Mouse (Mus musculus) layer of hippocampus, postnatal 25 days (tissue): Measurements from ENCODE around the gene Btbd11. TPM values are rescaled to one million over a fixed set of nuclear protein-coding genes. Genes with fewer than 3 reads are reported as not detected.

Experiments used
- DNase-seq, 2 experiments: peaks; one replicate each; pipeline ENCODE4 v3.0.0; 2022; ENCODE audit warnings: mixed read lengths in 2 of 2, low spot score in 1 of 2; ENCODE audit errors: extremely low spot score in 1 of 2
- total RNA-seq, 2 experiments: library from RNA; stranded (reverse); gene quantifications; 2 replicates each; pipeline ENCODE4 v1.2.3; 2021

Gene Btbd11
- total RNA-seq, 2 experiments from 2014 or later, result 17.4 to 20.7 TPM

DNA sequence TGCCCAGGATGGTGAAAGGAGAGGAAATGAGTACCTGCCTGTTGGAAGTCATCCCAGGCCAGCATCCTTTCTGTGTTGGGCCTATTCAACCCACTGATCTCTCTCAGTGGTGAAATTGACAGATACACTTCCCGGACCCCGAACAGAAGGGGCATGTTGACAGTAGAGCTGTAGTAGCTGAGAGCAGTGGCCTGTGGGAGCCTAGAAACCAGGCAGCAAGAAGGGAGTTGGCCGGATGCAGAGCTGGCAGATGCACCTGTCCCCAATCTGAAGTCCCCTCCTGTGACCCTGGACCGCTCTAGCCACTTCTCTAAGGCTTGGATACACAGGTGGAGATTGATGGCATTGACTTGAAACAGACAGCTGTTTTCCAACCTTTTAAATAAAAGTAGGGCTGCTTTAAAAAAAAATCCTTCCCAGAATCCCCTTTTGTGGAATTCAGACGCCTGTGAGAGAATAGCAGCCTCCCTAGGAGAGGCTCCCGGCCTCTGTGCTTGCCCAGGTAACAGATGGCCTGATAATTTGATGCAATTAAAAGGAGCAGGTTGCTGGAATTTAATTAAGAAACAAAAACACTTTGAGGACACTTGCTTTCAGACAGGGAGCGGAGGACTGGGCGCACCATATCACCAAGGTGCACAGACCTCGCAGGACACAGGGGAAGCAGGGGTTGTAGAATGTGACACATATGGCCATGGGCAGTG, 89.2 kb downstream of the Btbd11 start:
- no peak for DNase-seq

DNA sequence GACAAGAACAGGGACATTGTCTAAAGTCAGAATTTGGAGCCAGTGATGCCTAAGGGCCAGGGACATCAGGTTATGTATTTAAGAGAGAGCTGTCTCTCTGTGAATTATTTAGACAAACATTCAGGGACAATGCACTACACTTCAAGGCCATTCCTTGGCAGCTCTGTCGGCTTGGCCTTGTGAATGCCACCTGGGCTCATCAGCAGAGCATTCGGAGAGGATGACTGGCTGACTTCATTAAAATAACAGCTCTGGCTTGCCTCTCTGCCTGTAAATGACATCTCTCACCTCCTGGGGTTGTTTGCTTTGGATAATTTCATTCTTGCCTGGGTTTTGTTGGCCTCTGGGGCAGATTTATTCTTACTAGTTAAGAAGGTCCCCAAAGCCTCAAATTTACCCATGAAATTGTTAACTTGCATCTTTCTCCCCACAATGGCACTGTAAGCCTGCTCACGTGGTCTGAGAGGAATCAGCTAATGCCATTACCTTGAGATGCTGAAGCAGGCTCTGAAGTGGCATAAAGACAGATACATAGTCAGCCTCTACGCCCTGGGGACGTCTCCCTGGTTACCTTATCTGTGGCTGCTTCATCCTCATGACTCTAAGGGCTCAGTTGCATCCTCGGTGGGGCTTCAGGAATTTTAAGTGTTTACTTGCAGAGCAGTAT, 93.5 kb downstream of the Btbd11 start:
- no peak for DNase-seq

DNA sequence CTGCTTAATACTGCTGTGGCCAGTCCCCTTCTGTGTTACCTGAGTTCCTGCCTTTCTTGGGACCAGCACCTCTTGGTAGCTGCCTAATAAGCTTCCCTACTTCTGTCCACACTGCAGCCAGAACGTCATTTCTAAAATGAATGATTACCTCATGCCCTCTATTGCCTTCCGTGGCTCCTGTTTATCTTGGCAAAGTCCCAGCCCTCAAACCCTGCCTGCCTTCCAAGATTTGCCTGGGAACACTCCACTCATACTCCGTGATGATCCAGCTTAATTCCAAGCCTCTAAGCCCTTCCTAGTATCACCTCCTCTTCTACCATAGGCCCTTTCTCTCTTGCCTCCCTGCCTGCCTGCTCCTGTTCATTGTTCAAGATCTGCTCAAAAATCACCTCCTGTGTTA, 94.5 kb downstream of the Btbd11 start:
- no peak for DNase-seq

DNA sequence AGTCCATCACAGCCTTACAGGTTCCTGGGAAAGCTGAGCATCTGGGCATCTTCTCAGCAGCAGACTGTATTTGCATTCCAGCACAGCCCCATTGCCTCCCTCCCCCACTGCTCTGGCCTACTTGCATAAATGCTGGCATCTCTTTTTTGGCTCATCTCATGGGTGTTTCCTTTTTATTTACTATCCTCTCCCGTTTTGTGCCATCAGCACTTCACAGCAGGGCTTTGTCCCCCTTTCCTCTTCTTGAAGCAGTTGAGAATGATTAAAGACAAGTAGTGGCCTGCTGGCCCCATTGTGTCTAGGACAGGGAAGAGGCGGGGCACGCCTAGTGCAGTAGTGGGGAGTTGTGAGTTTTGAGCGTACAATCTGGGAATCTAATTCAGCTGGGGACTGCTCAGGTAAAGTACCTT, 95.5 kb downstream of the Btbd11 start:
- no peak for DNase-seq

DNA sequence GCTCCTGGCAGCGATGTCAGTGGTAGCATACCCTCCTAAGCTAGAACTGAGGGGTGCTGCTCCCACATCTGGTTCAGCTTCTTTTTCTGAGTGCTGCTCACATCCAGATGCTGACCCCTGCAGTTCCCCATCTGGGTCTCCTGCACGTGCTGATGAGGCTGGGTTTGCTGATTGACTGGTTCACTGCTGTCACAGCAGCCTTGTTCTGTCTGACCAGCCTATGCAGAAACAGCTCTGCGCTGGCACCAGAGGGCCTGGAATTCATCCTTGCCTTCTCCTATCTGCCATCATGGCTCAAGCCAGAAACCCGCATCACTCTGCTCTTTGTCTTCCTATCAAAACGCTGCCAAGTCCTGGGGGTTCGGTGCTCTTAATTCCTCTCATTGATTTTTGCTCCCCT, 95.9 kb downstream of the Btbd11 start:
- no peak for DNase-seq

DNA sequence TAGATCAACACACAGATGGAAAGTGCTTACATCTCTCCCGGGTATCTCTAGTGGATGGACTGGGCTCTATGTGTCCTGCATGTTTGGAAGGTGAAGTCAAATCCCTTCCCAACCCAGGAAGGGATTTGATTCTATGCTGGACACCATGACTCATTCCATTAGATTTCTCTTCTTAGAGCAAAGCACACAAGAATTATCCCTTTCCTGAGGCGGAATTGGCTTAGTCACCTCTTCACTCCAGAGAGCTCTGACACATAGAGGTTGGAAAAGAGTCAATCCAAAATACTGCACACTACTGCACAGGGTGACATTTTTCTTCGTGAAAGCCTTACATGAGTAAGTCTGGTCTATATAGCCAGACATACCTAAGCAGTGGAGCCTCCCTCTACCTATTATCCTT, 99.8 kb downstream of the Btbd11 start:
- no peak for DNase-seq

DNA sequence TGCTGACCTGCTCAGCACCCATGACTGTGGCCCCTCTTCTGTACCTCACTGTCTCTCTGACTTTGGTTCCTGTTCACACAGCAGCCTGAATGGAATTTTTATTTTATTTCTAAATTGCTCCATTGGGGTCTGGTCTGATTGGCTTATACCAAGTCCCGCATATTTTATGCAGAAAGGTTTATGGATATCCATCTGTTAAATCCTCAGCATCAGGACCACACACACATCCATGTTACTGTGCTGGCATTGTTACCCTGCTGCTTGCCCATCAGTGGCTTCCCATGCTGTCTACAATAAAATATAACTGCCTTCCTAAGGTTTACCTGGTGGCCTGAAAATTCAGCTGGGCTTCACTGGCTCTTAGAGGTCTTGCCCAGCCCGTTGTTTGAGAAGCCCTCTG, 106.0 kb downstream of the Btbd11 start:
- no peak for DNase-seq

DNA sequence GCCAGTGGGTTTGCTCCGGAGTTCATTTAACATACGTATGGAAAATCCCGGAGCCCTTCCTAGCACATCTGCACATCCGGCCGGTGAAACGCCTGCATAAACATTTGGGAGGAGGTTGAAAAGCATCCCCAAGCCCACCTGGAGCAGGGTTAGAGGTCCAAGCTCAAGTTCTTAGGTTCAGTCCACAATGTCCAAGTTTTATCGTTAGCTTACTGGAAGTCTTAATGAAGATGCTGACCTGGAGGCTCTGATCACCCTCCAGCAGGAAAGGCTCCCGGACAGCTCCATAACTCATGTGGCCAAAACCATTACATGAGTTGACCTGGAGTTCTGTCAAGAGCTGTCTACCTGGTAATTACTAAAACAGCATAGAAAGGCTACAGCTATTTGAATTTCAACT, 109.7 kb downstream of the Btbd11 start:
- DNase-seq, result no peak

DNA sequence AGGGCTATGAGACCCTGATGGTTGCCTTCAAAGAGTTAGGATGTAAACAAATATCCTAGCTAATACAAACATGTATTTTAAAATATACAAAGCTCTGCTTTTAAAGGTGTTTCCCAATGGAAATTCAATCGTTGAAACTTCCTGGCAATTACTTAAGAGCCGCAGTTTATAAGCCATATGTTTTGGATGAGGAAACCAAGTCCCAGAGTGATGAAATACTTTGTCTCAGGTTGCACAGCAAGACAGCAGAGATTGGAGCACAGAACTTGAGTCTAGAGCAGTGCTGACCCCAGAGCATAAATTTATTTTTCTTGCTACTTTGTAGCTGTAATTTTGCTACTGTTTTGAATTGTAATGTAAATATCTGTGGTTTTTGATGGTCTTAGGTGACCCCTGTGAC, 110.4 kb downstream of the Btbd11 start:
- no peak for DNase-seq

DNA sequence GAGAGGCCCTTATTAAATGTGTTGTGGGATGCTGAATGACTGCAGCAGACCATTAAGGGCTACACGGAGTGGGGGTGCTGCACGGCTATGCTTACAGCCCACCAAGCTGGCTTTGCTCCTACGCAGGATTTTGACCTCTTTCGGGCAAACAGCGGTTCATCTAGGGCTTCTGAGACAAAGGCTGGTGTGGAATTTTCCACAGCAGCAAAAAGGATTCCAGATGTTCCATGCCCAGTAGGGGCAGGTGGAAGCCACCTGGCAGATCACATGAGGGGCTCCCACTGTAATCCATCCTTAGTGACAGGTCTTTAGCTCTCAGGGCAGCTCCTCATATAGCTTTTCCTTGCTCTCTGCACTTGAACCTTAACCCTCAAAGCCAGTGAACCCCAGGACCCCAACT, 111.3 kb downstream of the Btbd11 start:
- DNase-seq, result no peak

DNA sequence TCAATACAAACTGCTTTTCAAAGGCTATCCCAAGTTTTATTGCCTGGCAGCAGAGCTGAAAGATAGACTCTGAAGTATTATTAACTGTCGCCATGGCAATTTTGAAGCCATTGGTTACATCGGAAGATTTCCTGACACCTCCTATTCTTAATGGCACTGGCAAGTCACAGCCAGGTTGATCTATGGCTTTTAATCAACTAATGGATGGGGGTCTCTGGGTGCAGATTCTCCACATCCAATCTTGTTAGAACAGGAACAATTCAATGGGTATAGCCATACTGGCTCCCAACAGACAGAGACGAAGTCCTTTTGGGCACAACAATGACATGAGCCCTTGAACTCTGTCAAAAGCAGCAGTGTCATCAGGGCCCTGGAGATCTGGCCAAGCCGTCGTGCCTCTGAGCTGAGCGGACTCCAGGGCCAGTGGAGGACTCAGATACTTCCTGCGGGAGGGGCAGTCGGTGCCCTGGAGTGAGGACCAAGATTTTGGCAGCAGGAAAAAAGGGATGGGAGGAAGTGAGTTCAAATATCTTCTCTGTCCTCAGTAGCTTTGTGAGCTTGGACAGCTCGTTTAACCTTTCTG, 114.0 kb downstream of the Btbd11 start:
- no peak for DNase-seq

DNA sequence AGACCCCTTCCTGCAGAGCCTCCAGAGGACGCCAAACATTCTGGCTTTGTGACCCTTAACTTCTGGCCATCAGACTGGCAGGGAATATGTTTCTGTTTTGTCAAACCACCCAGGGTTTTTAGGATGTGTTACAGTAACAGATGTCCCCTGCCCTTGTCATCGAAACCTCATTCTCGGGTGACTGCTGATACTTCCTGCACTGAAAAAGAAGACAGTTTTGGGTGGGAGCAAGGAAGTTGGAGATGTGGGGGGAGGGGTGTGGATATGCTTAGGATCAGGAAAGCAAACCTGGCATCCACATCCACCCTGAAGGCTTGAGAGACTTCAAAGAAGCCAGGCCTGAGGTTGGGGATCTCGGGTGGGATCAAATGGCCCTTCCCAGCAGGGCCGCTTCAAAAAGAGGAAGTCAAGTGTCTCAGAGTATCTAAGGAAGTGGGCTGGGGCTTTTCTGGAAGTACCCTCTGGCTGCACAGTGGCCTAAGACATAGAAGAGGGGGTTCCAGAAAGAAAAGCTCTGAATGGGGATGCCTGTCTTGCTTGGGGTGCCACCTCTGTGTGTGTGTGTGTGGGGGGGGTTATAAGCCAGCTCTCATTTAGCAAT, 115.5 kb downstream of the Btbd11 start:
- DNase-seq, result no peak

DNA sequence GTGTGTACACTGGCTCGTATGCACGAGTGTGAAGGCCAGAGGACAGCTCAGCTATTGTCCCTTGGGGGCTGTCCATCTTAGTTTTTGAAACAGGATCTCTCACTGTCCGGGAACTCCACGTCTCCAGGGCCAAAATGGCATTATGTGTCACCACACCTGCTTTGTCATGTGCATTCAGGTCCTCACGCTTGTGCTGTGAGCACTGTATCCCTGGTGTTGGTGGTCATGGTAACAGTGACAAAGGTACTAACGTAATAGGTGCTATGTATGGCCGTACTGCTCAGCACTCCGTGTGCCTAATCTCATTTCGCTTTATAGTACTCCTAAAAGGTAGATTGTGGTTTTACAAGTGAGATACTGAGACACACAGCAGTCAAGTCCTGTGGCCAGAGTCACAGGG, 116.0 kb downstream of the Btbd11 start:
- no peak for DNase-seq

DNA sequence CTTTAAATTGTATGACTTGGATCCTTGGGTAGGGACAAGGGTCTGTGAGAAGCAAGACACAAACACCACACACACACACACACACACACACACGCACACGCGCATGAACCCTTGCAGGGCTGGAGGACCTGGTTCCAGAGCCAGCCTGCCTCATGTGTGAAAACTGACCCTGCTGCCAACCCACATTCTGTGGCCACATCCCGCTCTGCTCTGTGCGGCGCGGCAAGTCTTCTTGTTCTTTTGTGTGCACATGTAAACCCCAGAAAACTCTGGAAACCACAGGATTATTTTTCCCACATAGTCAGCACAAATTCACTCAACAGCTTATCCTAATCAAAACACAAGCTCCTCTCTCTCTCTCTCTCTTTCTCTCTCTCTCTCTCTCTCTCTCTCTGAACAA, 116.8 kb downstream of the Btbd11 start:
- DNase-seq, result no peak

DNA sequence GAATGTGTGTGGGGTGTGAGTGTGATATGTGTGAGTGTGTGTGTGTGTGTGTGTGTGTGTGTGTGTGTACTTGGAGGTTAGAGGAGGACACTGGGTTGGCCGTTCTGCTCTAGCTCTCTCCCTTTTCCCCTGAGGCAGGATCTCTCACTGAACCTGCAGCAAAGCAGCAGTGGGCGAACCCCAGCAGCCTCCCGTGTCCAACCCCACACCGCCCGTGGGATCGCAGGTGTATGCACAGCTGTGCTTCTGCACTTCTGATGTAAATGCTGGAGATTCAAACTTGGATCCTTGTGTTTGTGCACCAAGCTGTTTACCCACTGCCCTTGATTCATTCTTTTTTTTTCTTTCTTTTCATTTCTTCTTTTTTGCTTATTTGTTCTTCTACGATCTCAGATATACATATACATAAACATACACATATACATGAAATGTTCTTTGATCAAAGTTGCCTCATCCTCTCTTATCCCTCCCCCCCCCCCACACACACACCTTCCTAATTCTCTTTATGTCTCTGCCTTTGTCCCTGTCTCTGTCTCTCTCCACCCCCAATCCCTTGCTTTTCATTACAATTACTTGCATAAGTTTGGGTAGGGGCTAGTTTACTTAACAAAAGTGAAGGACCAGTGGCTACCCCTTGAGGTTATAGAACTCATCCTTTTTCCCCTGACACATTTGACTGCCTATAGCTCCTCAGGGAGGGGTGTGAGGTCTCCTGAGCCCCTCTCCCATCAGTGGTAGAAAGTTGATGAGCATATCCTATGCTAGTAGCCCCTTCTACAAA, 120.8 kb downstream of the Btbd11 start:
- no peak for DNase-seq

DNA sequence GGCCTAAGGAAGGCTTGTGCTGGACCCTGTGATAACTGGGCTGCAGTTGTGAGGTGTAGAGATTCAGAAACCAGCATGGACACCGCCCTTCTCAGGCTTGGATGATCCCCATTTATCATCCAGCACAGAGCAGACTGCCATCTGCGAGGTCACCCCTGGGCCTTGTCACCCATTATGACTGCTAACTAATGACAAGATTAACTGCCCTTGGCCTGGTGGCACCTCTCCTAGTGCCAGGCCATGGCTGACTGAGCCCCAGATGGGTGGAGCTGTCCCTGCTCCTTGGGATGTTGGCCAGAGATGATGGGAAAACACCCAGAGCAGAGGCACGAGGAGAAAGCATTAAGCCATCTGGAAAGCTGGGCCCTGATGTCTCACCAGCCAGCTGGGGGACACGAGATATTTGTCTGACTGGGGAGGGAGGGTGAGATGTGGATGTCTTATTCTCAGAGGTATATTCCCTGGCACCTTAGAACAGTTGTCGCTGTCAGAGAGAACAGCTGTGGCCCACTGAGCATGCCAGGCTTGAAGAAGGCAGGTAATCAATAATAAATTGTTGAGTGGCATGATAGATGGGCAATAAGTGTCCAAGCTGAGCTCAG, 121.7 kb downstream of the Btbd11 start:
- DNase-seq, result no peak

DNA sequence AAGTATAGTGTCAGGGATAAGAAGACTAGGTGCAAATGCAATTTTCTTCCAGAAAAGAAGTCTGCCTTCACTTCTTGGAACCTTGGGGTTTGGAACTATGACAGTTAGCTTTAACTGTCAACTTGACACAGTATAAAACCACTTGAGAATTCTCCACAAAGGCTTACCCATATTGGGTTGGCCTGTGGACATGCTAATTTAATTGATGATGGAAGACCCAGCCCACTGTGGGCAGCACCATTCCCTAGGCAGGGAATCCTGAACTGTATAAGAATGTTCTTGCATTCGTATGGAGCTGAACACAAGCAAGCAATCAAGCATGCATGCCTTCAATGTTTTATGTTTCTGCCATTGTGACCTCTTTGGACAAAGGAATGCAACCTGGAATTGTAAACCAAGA, 122.4 kb downstream of the Btbd11 start:
- DNase-seq, result no peak

DNA sequence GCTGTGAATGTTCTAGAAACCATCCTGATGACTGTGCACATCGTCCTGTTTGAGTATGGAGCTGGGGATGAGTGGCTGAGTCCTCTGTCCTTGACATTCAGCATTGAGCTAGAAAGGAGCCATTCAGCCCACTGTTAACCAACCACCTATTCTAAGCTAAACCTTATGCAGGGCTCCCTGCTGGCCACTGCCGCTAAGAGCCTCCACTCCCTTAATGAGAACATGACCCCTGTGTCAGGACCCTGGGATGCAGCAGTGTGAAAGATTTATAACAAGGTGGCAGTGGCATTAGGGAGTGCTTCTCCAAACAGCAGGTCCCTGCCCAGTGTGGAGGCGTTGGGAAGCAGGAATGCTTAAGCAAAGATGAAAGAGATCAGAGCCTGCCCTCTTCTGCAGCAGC, 123.7 kb downstream of the Btbd11 start:
- no peak for DNase-seq

DNA sequence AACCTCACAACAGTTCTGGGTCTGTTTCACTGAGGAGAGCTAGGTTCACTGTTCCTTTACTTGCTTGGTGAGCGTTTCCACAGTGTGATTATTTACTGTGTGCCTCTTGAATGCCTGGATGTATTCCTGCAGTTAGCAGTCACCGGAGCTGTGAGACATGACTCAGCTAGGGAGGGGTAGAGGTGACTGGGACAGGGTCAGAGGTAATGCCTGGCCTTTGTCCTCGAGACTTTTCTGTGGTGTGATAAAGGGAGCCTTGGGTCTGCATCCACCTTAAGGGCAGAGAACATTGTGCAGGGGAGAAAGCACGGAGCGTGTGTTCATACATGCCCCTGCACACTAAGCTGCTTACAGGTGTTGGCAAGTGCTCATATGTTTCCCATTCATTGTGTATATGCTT, 126.2 kb downstream of the Btbd11 start:
- DNase-seq, result no peak
